Mouse (Mus musculus) thymus, adult 2 months (tissue): ENCODE results near the gene Gcsh.

Source experiments
- CTCF ChIP-seq: fragments of 200-500 bp; IDR thresholded peaks from 2 replicates; pipeline ENCODE4 v1.5.1; 2012; ENCODE audit warnings: mild to moderate bottlenecking, control low read depth, low read length, moderate library complexity, borderline replicate concordance; ENCODE audit not compliant: control insufficient read depth, poor library complexity, insufficient read depth; ENCODE audit errors: extremely low read depth
- POLR2A ChIP-seq: fragments of 200-500 bp; IDR thresholded peaks from 2 replicates; pipeline ENCODE4 v1.6.1; 2012; ENCODE audit warnings: mild to moderate bottlenecking, low read length, control low read depth, moderate library complexity; ENCODE audit not compliant: control insufficient read depth, poor library complexity, insufficient read depth; ENCODE audit errors: extremely low read depth

DNA sequence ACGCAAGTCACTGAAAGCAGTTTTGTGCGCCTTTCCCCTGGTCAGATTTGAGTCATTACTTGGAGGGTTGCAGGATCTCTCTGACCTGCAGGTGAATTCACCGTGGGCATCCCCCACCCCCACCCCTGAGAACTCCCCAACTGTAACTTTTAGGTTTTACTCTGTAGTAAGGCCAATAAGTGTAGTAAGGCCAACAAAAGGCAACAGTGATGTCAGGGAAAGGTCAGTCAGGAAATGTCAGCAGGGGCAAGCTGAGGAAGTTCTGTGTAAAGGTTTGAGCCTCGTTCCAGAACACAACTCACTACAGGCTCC lies 49.0 kb downstream of the Gcsh start:
- TF ChIP-seq CTCF = no peak
- TF ChIP-seq POLR2A = no peak
